Mouse (Mus musculus): ENCODE results near the gene Btbd11.

The Btbd11 gene

DNA sequence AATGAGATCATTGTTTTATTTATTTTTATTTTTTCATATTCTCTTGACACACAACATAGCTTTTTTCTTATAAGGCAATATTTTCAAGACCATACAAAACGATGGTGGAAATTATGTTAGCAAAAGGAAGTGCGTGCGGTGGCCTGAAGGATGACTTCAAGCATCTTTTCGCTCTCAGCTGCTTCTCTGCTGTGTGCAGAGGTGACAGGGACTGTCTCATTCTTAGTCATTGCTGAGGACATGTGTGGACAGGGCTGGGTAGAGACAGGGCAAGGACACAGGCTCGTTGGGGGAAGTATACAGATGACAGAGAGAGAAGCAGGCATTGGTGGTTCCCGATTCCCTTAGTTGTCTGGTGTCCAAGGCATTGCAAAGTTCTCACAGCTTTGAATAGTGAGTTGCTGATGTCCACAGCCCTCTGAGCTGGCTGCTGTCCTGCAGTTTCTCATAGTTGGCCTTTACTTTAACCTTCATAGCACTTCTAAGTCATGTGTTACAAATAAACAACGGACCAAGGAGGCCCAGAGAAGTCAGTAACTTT, 135.7 kb downstream of the Btbd11 start:
- no peak for DNase-seq (ENCODE audit: low spot score)

- no peak for DNase-seq (ENCODE audit: low spot score)
Observed at GRCm38 (mm10) chr10:85525267-85526015, 138.8 kb downstream of the Btbd11 start.

DNA sequence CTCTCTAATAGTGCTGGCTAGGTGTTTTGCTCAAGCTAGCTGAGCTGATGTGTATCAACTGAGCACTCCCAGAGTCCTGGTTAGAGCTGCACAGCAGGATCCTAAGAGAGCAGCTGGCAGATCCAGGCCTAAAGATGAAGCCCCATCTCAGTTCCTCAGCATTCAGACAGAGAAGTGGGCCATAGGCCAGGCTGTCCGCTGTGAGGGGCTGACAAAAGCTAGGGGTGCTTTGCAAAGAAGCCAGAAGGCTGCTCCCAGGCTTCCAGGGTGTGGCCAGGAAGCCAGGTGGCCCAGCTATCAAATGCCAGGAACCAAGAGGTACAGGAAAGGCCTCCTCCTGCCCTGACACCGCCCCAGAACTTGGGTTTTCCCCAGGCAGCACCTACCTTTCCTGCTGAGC, 140.0 kb downstream of the Btbd11 start:
- no peak for DNase-seq (ENCODE audit: low spot score)

- no peak for DNase-seq (ENCODE audit: low spot score)
Observed at GRCm38 (mm10) chr10:85527722-85528121, 141.1 kb downstream of the Btbd11 start.

GRCm38 (mm10) chr10:85533192-85533710, 146.6 kb downstream of the Btbd11 start:
- DNase-seq (ENCODE audit: low spot score) = no peak

- DNase-seq (ENCODE audit: low spot score) = no peak
Observed at GRCm38 (mm10) chr10:85538051-85538753, 151.6 kb downstream of the Btbd11 start.

- no peak for DNase-seq (ENCODE audit: low spot score)
Observed at GRCm38 (mm10) chr10:85539510-85540120, 153.0 kb downstream of the Btbd11 start.

DNA sequence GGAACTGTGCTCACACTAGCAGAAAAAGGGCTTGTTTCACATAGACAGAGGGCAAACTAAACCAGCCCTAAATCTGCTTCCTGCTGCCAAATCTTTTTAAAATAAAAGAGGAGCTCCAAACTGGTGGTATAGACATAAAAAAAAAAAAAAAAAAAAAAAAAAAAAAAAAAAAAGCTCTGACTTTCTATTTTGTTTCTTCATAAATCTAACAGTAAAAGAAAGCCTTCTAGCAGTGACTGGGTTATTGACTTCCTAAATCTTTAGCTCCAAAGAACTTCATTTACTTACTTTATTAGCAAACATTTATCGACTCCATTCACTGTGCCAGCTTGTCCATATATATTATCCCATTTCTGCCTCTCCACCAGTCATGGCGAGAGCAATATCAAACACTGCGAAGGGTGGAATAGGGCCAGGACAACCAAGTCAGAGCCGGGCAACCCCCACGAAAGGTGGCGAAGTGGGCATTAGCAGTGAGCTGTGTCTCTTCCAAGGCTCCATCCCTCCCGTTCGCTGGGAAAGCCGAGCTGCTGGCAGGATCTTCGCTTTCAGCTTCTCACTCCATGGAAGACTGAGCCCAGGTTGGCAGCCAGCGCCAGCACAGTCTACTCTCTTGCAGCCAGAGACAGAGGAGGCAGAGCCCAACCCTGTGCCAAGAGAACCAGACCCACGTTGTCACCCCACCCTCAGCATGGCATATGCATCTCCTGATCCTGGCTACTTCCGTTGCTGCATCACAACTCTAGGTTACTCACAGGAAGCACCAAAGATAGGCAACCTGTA, 153.9 kb downstream of the Btbd11 start:
- no peak for DNase-seq (ENCODE audit: low spot score)

DNA sequence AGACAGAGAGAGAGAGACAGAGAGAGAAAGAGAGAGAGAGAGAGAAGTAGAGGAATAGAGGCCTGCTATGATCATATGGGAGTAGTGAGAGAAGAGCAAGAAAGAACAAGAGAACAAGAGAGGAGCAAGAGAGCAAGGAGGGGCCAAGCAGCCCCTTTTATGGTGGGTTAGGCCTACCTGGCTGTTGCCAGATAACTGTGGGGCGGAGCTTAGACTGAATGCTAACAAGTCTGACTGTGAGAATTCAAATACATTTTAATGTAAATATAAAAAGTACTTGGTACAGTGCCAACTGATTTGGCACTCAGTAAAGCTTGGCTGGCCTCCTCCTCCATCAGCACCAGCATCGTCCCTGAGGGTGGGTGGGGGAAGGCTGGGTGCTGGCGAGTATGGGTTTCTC, 154.9 kb downstream of the Btbd11 start:
- no peak for DNase-seq (ENCODE audit: low spot score)

- DNase-seq (ENCODE audit: low spot score) = no peak
Observed at GRCm38 (mm10) chr10:85541892-85542630, 155.4 kb downstream of the Btbd11 start.

- no peak for DNase-seq (ENCODE audit: low spot score)
Observed at GRCm38 (mm10) chr10:85543281-85543680, 156.7 kb downstream of the Btbd11 start.

GRCm38 (mm10) chr10:85544991-85545390, 158.4 kb downstream of the Btbd11 start:
- DNase-seq (ENCODE audit: low spot score) = no peak

DNA sequence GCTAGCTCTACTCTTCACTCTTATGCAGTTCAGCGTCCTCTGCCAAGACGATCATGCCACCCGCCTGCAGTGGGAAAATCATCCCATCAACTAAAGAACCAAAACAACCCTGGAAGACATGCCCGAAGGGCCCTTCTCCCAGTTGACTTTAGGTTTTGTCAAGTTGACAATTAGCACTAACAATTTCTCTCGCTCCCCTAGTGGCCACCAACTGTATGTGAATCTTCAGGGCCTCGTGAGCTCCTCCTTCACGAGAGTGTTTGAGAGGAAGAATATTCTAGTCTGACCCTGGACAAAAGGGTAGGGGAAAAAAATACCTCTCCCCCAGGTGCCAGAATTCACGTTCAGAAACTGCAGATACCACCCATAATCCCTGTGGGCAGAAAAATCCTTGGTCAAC, 168.6 kb downstream of the Btbd11 start:
- DNase-seq (ENCODE audit: low spot score) = no peak

- DNase-seq (ENCODE audit: low spot score) = no peak
Observed at GRCm38 (mm10) chr10:85561418-85561817, 174.8 kb downstream of the Btbd11 start.

- no peak for DNase-seq (ENCODE audit: low spot score)
Observed at GRCm38 (mm10) chr10:85571456-85571855, 184.8 kb downstream of the Btbd11 start.

GRCm38 (mm10) chr10:85572571-85572970, 186.0 kb downstream of the Btbd11 start:
- no peak for DNase-seq (ENCODE audit: low spot score)

DNA sequence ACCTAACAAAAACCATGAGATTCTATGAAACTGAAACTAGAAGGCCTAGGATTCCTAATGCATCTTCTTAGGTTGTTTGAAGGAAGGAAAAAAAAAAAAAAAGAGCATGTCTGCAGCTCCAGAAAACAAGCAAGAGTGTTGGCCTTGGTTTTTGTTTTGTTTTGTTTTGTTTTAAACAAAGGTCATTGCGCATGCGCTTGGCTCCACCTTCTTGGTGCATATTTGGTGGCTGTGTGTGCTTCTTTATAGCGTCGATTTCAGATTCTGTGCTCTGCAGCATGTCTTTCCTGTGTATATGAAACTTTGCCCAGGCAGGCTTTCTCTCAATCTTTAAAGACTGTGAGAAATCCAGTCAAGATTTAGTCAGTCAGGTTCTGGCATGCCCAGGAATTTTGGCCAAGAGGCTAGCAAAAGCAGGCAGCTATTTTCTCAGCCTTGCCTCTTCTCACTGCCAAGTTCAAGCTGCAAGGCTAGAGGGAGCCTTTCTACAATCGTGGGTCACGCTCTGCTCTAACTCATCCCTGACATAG, 191.3 kb downstream of the Btbd11 start:
- DNase-seq (ENCODE audit: low spot score) = no peak

GRCm38 (mm10) chr10:85578571-85579465, 192.2 kb downstream of the Btbd11 start:
- DNase-seq (ENCODE audit: low spot score) = no peak

GRCm38 (mm10) chr10:85587758-85588157, 201.1 kb downstream of the Btbd11 start:
- no peak for DNase-seq (ENCODE audit: low spot score)

- no peak for DNase-seq (ENCODE audit: low spot score)
Observed at GRCm38 (mm10) chr10:85590043-85590442, 203.4 kb downstream of the Btbd11 start.
